Comparison of ENCODE assay signal across 9 mouse cellular contexts in the genomic region with DNA sequence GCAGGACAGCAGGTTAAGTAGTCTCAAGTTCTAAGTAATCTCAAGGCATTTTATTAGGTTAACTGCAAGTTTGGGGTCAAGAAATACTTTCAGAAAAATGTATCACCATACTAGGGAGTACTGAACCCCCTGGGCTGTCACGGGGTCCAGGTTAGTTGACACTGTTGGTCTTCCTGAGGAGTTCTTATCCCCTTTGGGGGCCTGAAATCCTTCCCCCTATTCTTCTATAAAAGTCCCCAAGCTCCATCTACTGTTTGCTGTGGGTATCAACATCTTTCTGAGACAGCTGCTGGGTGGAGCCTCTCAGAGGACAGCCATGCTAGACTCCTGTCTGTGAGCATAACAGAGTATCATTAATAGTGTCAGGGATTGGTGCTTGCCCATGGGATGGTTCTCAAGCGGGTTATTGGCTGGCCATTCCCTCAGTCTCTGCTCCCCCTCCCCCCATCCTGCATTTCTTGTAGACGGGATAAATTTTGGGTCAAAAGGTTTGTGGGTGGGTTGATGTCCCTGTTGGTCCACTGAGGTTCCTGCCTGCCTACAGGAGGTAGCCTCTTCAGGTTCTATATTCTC.
DNase-seq lines count a peak whose midpoint lies in the region; ATAC-seq and TF ChIP-seq lines count a peak whose summit lies in the region.
"Had no signal": no experiment of that assay in that cellular context is flagged by ENCODE, and none has a peak within 500 bp of the region (broad histone marks: within the 10 kb centered on the region; RNA-seq: fewer than 3 reads in every experiment).

No protein-coding gene starts in this region.

- no peaks in the 10 kb centered on the region for H3K27me3 ChIP-seq in neural tube, embryonic 13.5 days
- H3K27me3 ChIP-seq in neural tube, embryonic 15.5 days (replicated peaks): no peaks in the 10 kb centered on the region
- H3K27me3 ChIP-seq in lung, postnatal 0 days (replicated peaks; ENCODE audit: insufficient read depth, low read length): no peaks in the 10 kb centered on the region
- H3K27me3 ChIP-seq: hindbrain, embryonic 15.5 days had no signal

- H3K4me2 ChIP-seq in neural tube, embryonic 13.5 days: no peak overlapping the region
- H3K4me2 ChIP-seq in neural tube, embryonic 15.5 days: no peak overlapping the region
- H3K4me2 ChIP-seq in lung, postnatal 0 days (replicated peaks; ENCODE audit: low read depth, low read length): no peak overlapping the region
- H3K4me2 ChIP-seq: hindbrain, embryonic 15.5 days had no signal

- no peak overlapping the region for H3K27ac ChIP-seq in neural tube, embryonic 13.5 days (replicated peaks)
- H3K27ac ChIP-seq in neural tube, embryonic 15.5 days (replicated peaks): no peak overlapping the region
- no peak overlapping the region for H3K27ac ChIP-seq in lung, postnatal 0 days (ENCODE audit: low read length)
- H3K27ac ChIP-seq: hindbrain, embryonic 15.5 days had no signal

- 71% methylated on average over 3 of the region's 3 CpGs for WGBS in neural tube, embryonic 13.5 days
- WGBS in neural tube, embryonic 15.5 days: 68% methylated on average over 3 of the region's 3 CpGs
- WGBS in lung, postnatal 0 days: 44% methylated on average over 3 of the region's 3 CpGs

- H3K9me3 ChIP-seq in neural tube, embryonic 13.5 days: no peaks in the 10 kb centered on the region
- H3K9me3 ChIP-seq in neural tube, embryonic 15.5 days (replicated peaks): no peaks in the 10 kb centered on the region
- no peaks in the 10 kb centered on the region for H3K9me3 ChIP-seq in lung, postnatal 0 days (ENCODE audit: low read length)
- H3K9me3 ChIP-seq: hindbrain, embryonic 15.5 days had no signal

- TF ChIP-seq EP300 in lung, postnatal 0 days (IDR thresholded peaks at IDR 0.05): no peak

- ATAC-seq in frontal cortex, adult (ENCODE audit: low TSS enrichment): peak; percentile 69
- 0 out of 2 replicates have a peak, but pooled peaks have one; percentile 27 for ATAC-seq in neural tube, embryonic 13.5 days (ENCODE audit: low read depth)
- ATAC-seq in neural tube, embryonic 15.5 days (ENCODE audit: low FRiP score): no peak
- ATAC-seq in lung, postnatal 0 days: peak; percentile 44

- TF ChIP-seq CTCF in lung, postnatal 0 days (IDR thresholded peaks at IDR 0.05): peak; percentile 65

- no peak overlapping the region for H3K4me3 ChIP-seq in neural tube, embryonic 13.5 days
- no peak overlapping the region for H3K4me3 ChIP-seq in neural tube, embryonic 15.5 days (replicated peaks)
- no peak overlapping the region for H3K4me3 ChIP-seq in lung, postnatal 0 days (ENCODE audit: low read depth, low read length)
- H3K4me3 ChIP-seq: hindbrain, embryonic 15.5 days had no signal

- no peaks in the 10 kb centered on the region for H3K36me3 ChIP-seq in neural tube, embryonic 13.5 days
- H3K36me3 ChIP-seq in neural tube, embryonic 15.5 days: no peaks in the 10 kb centered on the region
- H3K36me3 ChIP-seq in lung, postnatal 0 days (ENCODE audit: insufficient read depth, low read length): no peaks in the 10 kb centered on the region
- H3K36me3 ChIP-seq: hindbrain, embryonic 15.5 days had no signal

- no peak overlapping the region for H3K9ac ChIP-seq in neural tube, embryonic 13.5 days
- no peak overlapping the region for H3K9ac ChIP-seq in neural tube, embryonic 15.5 days (replicated peaks)
- H3K9ac ChIP-seq in lung, postnatal 0 days (replicated peaks; ENCODE audit: low read depth): no peak overlapping the region
- H3K9ac ChIP-seq: hindbrain, embryonic 15.5 days had no signal

- DNase-seq in frontal cortex, postnatal 25 days (ENCODE audit: low spot score in 2 of 2): no peak
- DNase-seq in heart, postnatal 4 days: peak; percentile 48
- DNase-seq in lung, postnatal 0 days (ENCODE audit: low spot score): peak; percentile 57
- DNase-seq in right cerebral cortex, postnatal 25 days: no peak
- no peak for DNase-seq in natural killer cell, adult 2 months (ENCODE audit: low spot score in 2 of 2)

- H3K4me1 ChIP-seq in neural tube, embryonic 13.5 days (replicated peaks): no peaks in the 10 kb centered on the region
- H3K4me1 ChIP-seq in neural tube, embryonic 15.5 days: no peaks in the 10 kb centered on the region
- H3K4me1 ChIP-seq in lung, postnatal 0 days (ENCODE audit: insufficient read depth, low read depth, low read length): no peaks in the 10 kb centered on the region
- H3K4me1 ChIP-seq: hindbrain, embryonic 15.5 days had no signal

Comparison
In these comparisons a context has a peak if more than half of its experiments do, and no peak if none do; other contexts are left out.
1. DNase-seq: peak in heart, postnatal 4 days (single experiment) and lung, postnatal 0 days (single experiment); none in frontal cortex, postnatal 25 days (0 of 2), right cerebral cortex, postnatal 25 days (single experiment) and natural killer cell, adult 2 months (0 of 2).